Mouse (Mus musculus) naive thymus-derived CD4-positive, alpha-beta T cell, adult 2 months (primary cell): ENCODE data around the gene Tab1.

Experiments used
- DNase-seq: peaks from one replicate; pipeline ENCODE4 v3.0.0-alpha.2; 2011; ENCODE audit warnings: low read depth

Gene Tab1

GRCm38 (mm10) chr15:80163274-80163673, 30.3 kb downstream of the Tab1 start:
- no peak for DNase-seq

GRCm38 (mm10) chr15:80163716-80164115, 30.8 kb downstream of the Tab1 start:
- no peak for DNase-seq

- DNase-seq: no peak
These were observed 32.5 kb downstream of the Tab1 start for GRCm38 (mm10) chr15:80165396-80165795.

- DNase-seq: no peak
These were observed 36.6 kb downstream of the Tab1 start for GRCm38 (mm10) chr15:80169484-80169883.

GRCm38 (mm10) chr15:80170357-80170756, 37.4 kb downstream of the Tab1 start:
- DNase-seq: no peak

GRCm38 (mm10) chr15:80171286-80171685, 38.4 kb downstream of the Tab1 start:
- no peak for DNase-seq

GRCm38 (mm10) chr15:80171791-80172190, 38.9 kb downstream of the Tab1 start:
- DNase-seq: no peak

GRCm38 (mm10) chr15:80173001-80173771, 40.3 kb downstream of the Tab1 start, which contains the start of gene Mgat3:
Gene Mgat3, plus strand, starts transcription at chr15:80173721.
- DNase-seq: peak; percentile 26

GRCm38 (mm10) chr15:80173781-80174597, 41.1 kb downstream of the Tab1 start:
- DNase-seq: no peak

GRCm38 (mm10) chr15:80174598-80174875, 41.6 kb downstream of the Tab1 start:
- no peak for DNase-seq

GRCm38 (mm10) chr15:80175316-80175715, 42.4 kb downstream of the Tab1 start:
- DNase-seq: no peak

GRCm38 (mm10) chr15:80175756-80176155, 42.8 kb downstream of the Tab1 start:
- no peak for DNase-seq

GRCm38 (mm10) chr15:80181561-80181960, 48.6 kb downstream of the Tab1 start:
- DNase-seq: no peak

- DNase-seq: no peak
These were observed 49.3 kb downstream of the Tab1 start for GRCm38 (mm10) chr15:80182072-80182700.

GRCm38 (mm10) chr15:80188927-80189326, 56.0 kb downstream of the Tab1 start:
- DNase-seq: no peak

- no peak for DNase-seq
These were observed 57.1 kb downstream of the Tab1 start for GRCm38 (mm10) chr15:80190075-80190474.

- DNase-seq: no peak
These were observed 58.8 kb downstream of the Tab1 start for GRCm38 (mm10) chr15:80191585-80192245.

GRCm38 (mm10) chr15:80192246-80192585, 59.3 kb downstream of the Tab1 start:
- DNase-seq: peak; percentile 74

GRCm38 (mm10) chr15:80192847-80193246, 59.9 kb downstream of the Tab1 start:
- DNase-seq: no peak

- no peak for DNase-seq
These were observed 66.6 kb downstream of the Tab1 start for GRCm38 (mm10) chr15:80199556-80199955.

- DNase-seq: no peak
These were observed 69.3 kb downstream of the Tab1 start for GRCm38 (mm10) chr15:80202111-80202775.

- peak; percentile 55 for DNase-seq
These were observed 70.5 kb downstream of the Tab1 start for GRCm38 (mm10) chr15:80203406-80203805.
